Mouse (Mus musculus): Measurements from ENCODE around the gene Cpeb3.
"Not testable (repeated sequence)": the region's sequence is repeated elsewhere in the genome, so short reads cannot be mapped to it uniquely, and the experiment has no call there.

Cpeb3 gene

DNA sequence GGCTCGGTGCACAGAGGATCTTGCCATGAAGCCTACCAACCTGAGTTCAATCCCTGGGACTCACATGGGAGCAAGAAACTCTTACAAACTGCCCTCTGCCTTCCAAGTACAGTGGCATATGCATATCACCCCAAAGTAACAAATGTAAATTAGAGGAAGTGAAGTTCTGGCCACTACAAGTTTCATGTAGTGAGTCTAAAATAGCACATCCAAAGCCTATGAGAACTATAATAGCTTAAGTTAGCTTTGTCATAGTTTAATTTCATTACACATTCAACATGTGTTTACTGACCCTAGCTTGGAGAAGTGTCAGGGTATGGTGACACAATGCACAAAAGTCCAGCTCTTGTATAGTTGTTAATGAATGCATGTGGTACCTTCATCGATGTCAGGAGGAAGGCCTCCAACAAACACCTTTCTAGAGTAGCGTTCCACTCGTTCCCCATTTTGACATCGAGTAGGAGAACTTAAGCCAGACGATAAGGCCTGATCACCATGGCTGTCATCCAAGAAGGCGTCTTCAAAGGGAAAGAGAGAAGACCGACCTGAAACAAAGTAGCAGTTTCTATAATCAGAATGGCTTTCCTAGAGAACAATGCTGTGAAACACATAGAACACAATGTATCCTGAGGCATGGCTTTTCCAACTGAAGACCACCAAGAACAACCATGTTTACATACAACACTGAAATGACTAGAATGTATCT is 120.2 kb downstream of the Cpeb3 start:
- DNase-seq (ENCODE audit: low spot score in 2 of 2) = no peak

DNA sequence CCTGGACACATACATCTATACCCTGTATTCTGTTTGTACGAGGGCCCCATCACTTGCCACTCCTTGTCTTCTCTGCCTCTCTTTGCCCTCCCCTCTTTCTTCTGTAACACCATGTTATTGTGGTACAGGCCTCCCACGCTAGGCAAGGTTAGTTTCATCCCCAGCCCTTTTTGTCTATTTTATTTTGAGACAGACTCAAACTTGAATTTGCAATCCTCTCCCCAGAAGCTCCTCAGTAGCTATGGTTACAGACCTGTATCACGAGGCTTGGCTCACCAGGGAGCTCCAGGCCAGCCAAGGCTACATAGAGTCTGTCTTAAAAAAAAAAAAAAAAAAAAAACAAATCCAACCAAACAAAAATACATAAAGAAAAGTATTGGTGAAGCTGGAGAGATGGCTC is 123.9 kb downstream of the Cpeb3 start:
- no peak for DNase-seq (ENCODE audit: low spot score in 2 of 2)

DNA sequence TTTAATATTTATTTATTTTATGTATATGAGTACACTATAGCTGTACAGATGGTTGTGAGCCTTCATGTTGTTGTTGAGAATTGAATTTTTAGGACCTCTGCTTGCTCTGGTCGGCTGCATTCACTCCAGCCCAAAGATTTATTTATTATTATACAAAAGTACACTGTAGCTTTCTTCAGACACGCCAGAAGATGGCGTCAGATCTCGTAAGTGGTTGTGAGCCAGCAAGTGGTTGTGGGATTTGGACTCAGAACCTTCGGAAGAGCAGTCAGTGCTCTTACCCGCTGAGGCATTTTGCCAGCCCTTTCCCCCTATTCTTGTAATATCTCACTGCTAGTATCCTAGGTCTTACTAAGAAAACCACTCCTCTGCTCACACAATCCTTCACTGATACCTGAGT is 126.9 kb downstream of the Cpeb3 start:
- DNase-seq (ENCODE audit: low spot score in 2 of 2) = no peak

DNA sequence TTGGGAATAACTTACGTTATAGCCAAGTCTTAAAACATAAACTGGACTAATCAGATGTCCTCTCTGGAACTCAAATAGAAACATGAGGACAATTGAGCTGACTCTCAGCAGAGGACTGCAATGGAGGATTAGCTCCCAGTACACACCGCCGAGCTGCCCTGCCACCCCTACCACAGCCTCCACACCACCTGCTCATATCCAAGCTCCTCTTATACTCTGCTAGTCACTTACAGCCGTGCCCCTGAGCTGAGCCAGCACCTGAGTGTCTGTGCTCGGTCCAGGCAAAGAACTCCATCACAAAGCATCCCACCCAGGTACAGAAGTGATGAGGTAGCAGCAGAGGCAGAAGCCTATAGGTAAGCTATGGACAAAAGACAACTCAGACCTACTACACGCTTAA is 129.2 kb downstream of the Cpeb3 start:
- no peak for DNase-seq (ENCODE audit: low spot score in 2 of 2)

DNA sequence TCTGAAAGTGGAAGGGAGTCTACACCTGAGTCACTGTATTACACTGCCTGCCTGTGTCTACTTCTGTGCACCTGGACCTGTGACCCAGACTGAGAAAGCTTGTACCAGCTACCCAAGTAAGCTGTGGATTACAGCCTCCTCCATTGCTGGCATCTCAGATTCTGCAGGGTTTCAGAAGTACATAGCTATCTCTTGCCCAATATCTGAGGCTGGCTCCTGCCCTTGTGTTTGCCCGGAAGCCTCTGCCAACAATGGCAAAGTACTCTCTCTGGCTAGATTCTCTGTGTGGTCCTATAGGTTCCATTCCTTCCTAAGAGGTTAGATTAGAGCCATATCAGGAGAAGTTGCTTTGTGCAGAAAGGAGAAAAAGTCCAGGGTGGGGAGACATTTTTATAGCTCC is 129.8 kb downstream of the Cpeb3 start:
- no peak for DNase-seq (ENCODE audit: low spot score in 2 of 2)

DNA sequence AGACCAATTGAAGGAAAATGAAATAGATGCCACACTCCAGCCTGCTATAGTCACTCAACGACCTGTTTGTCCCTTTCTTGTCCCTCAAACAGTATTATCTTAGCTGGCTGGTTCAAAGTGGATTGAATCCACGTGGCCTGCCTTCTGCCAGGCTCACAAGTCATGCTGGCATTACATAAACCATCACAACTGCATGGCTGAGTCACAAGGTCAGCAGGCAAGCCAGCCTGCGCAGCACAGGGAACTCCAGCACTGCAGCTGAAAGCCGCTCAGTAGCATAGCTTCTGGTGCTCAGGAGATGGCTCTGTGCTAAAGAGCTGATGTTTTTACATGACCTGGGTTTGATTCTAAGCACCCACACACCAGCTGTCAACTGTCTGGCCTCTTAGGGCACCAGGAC is 130.3 kb downstream of the Cpeb3 start:
- no peak for DNase-seq (ENCODE audit: low spot score in 2 of 2)

DNA sequence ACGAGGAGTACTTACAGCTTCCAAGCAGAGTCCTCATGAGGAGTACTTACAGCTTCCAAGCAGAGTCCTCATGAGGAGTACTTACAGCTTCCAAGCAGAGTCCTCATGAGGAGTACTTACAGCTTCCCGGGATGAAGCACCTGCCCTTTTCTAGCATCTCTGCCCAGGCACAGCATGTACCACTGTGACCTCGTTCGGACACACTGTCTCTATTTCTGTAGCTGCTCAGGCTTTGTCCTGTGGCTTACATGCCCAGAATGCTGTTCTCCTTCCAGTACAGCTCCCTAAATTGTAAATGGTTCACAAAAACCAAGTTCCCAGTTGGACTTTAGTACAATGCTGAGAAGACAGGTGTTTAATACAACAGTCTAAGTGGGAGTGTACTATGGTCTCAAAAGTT is 131.1 kb downstream of the Cpeb3 start:
- DNase-seq (ENCODE audit: low spot score in 2 of 2) = not testable (repeated sequence)

DNA sequence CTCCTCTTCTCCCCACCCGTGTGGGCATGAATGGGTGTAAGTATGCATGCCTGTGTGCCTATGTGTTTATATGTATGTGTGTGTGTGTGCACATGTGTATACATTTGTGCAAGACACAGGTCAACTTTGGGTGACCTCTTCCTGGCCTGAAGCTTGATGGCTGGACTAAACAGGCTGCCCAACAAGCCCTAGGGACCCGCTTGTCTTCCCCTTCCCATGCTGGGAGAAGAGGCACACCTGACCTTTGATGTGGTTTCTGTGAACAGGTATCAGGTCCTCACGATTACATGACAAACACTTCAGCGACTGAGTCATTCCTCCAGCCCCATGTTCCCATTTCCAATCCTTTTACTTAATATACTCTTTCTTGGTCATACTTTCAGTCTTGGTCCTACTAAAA is 131.8 kb downstream of the Cpeb3 start:
- DNase-seq (ENCODE audit: low spot score in 2 of 2) = no peak

DNA sequence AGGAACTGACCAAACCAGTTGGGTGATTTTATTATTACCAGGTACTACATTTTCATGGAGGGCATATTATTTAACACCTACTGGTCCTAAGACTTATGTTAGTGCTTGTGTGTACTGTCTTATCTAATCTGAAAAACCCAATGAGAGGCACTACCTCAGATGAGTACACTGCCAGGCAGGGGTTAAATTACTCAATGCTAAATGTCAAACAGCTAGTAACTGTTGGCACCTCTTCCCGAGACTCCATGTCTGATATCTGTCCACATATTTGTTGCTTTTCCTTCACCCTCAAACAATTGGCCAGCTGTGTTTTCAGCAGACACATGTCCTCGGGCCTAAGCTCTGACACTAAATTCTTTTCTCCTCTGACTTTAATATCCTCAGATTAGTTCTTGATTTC is 132.3 kb downstream of the Cpeb3 start:
- no peak for DNase-seq (ENCODE audit: low spot score in 2 of 2)

DNA sequence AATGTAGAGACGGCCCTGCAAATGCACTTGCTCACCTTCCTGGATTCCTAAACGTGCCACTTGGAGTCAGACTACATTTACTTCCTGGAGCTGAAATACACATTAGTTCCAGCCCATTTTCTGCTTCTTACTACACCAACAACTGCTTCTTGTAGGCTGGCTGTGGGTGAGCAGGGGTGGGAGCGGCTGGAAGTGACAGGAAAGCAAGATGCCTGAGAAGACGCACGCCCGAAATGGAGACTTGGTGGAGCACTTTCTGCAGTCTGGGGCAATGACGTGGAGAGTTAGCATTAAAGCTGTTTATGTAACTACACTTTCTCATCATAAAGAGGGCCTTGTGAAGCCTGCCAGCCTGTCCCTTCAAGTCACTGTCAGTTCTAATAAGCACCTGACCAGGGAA is 132.7 kb downstream of the Cpeb3 start:
- DNase-seq (ENCODE audit: low spot score in 2 of 2) = no peak

DNA sequence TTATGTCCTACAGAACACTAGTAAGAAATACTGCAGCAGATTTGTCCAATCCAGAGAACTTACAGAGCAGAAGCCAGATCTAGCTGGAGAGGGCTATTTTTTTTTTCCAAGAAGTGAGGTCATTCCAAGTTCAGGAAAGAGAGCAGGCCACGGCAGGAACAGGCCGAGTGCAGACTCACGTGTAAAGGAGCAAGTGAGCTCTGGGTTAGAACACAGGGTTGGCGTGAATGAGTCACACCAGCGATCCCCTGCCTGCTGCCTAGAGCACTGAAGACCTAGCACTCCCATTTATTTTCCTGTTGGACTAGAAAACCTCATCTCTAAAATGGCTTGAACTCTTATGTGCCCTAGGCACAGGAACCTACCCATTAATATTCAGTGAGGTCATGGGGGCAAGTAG is 133.7 kb downstream of the Cpeb3 start:
- no peak for DNase-seq (ENCODE audit: low spot score in 2 of 2)

DNA sequence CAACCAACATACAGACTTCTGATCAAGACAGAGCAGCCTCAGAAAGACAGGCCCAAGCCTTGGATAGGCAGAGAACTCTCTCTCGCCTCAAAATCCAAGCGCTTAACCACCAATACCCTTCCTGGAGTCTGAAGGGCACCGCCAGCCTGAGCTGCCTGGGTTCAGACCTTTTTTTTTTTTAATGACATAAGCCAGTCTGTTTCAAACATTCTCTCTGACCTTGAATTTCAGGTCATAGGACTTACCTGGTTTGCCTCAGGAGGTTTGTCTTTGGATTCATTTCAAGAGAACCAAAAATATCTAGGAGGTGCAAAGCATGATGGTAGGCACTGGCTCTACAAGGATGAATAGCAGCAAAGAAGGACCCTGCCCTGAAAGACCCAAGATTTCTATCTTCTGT is 134.1 kb downstream of the Cpeb3 start:
- no peak for DNase-seq (ENCODE audit: low spot score in 2 of 2)

DNA sequence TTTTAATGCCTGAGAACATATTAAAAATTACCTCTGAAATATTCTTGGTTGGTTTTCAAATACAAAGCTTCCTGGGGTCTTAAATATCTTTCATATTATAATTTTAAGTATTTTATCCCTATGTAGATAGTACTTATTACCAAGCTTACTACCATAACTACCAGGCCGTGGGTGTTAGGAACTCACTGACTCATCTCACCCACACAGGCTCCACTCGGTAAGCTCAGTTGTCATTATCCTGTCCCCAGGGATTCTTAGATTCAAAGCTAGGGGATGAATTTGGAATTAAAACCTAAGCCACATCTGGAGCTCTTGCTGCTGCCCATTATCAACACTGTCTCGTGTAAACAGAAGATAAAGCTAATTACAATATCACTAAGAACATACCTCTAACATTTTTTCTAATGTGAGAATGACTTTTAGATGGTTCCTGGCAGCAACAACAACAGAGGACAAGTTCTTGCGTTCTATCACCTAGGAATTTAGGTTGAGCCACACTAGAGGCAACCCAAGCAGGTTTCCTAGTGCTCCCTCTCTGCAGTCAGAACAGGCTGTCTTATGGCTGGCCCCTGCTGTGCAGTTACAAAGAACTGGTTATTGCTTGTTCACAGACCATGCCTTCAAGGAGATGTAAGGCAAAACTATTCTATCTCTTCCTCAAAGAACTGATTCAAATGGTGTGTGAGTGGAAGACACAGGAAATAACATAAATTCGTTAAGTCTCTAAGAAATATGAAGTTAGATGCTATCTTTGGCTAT is 135.4 kb downstream of the Cpeb3 start:
- no peak for DNase-seq (ENCODE audit: low spot score in 2 of 2)

DNA sequence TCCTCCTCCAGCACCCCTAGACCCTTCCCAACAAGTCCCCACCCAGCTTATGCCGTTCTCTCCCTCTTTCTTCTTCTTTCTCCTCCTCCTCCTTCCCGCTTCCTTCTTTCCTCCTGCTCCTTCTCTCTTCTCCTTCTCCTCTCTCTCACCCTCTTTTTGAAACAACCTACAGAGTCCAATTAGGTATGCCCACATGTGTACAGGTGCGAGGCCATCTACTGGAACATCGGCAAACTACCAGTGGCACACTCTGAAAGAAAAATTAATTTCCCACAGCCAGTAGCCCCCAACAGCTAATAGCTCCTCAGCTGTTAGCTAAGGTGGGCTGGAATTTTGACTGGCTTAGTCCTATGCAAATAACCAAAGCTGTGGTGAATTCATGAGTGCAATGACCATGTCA is 139.2 kb downstream of the Cpeb3 start:
- no peak for DNase-seq (ENCODE audit: low spot score in 2 of 2)

DNA sequence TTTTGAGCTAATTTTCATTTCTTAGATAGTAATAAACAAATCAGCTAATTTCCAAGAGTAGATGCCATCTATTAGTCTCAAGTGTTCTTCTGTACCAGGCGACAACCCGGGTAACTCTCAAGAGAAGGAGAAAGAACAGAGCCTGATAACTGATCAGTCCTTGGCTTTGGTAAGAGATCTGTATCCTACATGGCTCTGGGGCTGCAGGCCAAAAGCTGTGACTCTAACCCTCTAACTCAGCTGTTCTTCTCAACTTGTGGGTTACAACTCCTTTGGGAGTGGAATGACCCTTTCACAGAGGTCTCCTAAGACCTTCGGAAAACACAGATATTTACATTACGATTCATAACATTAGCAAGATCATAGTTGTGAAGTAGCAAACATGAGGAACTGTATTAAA is 148.3 kb downstream of the Cpeb3 start:
- DNase-seq (ENCODE audit: low spot score in 2 of 2) = no peak

DNA sequence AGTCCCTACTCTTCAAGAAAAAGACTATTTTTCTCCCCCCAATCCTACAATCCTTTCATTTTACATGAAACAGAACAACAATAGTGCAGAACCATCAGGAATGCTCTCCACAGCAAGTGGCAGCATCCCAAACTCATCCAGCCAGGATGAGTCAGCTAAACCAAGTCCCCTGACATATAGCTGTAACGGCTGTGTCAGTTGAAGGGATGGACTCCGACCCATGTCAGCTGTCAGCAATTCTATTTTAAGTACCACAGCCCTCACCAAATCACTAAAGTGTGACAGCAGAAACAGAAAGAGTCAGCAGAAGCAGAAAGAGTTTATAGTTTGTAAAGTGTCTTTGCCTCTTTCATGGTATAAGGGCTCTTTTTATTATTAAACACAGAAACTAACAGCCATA is 148.8 kb downstream of the Cpeb3 start:
- no peak for DNase-seq (ENCODE audit: low spot score in 2 of 2)

DNA sequence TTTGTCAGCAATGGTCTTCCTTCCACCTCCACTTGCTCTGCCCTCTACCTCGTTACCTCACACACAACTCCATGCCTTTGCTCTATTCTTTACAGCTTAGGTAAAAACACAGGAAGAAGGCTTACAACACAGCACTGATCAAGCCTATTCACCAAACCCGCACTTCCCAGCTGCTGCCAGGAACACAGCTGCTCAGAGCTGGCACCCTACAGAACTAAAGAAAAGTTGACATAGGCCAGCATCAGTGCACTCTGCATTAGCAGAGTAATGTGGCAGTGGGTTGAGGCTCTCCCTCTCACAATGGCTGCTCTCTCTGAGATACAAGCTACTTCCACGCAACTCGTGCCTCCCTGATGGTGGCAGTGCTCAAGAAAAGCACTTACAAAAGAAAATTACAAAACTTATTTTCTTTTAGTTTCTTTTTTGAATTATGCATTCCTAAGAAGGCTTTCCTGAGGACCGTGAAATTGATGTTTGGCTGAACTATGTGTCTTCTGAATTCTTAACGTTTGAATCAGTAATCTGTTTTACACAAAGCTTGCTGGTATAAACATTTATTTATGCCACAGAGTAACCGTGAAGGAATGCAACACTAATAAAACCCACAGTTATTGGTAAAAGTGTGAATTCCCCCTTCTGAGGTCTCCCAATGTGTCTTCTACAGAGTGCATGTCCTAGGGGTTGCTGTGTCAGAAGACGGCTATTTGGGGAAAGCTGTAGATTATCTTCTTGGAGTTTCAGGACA is 151.1 kb downstream of the Cpeb3 start:
- DNase-seq (ENCODE audit: low spot score in 2 of 2) = no peak

DNA sequence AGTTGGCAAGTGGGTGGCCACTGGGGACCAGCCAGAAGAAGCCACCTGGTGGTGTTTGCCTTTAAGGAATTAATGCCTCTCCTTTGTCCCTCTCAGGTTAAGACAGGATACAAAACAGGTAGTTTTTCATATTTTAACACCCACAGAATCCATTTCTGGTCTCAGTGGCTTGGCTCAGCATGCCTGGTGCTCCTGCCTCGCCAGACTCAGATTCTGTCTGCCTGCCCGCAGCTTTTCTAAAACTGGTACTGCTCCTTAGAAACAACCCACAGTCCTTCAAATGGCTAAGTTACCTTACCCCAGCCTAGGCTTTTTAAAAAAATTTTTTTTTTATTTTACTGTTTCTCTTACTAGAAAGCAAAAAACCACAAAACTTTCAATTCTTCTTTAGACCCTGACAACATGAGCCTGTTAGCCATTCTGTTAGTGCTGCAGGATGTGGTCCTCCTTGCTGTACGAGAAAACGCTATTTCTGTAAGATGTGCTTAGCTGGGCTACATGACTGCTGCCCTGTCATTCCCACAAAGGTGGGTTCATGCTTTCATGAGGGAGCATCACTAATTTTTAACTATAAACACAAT is 152.3 kb downstream of the Cpeb3 start:
- no peak for DNase-seq (ENCODE audit: low spot score in 2 of 2)

DNA sequence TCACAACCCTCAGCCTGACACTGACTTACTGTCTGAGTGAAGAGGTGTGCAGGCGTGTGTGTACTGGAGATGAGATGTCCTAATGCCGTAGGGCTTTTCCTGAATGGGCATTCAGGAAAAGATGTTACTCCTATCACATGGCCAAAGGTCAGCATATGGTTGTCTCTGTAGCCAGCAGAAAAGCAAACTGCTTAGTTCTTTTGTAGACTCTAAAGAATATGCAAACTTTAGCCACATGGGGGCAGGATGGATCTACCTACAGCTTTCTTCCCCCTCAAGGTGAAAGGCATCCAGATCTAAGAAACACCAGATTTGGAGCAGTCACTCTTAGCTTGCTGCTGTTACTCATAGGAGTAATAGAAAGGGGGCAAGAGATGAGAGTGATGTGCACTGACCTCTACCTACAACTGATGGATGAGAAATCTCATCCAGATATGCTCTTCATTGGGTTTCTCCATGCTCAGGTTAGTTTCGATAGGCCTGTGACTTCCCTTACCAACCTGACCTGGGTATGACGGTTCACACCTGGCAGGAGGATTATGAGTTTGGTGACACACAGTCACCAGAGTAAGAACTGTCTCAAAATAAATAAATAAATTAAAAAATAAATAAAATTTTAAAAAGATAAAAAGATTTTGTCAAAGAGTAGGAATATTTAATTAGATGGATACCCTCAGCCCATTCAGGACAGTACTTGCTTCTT is 157.6 kb downstream of the Cpeb3 start:
- DNase-seq (ENCODE audit: low spot score in 2 of 2) = no peak

DNA sequence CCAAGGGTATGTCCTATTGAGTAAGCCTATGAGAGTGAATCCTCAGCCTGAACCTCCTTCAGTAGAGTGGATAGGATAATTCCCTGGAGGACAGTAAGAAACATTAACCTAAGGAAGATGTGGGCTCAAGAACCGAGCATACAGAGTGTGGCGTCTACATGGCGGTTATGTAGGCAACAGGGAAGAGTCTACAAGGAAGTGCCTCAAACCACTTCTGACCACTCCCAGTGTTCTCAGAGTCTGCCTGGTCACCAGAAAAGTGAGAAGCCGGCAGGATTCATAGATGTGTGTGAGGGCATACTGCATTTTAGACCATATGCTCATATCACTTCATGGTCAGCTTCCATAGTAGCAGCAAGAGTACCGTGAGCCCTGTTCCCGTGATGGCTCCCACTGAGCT is 159.9 kb downstream of the Cpeb3 start:
- DNase-seq (ENCODE audit: low spot score in 2 of 2) = no peak

DNA sequence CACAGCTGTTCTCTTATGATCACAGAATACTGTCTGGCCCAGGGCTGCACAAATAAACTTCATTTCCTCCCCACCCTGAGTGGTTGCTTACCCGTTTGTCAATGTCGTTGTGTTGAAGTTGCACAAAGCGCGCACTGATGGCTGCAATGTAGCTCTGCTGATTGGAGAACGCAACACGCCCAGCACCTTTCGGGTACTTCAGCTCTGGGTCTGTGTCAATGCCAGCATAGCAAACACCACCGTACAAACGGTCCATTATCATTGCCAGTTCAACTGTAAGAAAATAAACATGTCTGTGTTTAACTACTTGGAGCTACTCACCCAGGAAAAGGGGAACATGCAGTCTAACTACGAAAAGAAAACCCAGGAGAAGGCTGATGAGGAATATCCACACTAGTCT is 164.0 kb downstream of the Cpeb3 start:
- DNase-seq (ENCODE audit: low spot score in 2 of 2) = no peak

DNA sequence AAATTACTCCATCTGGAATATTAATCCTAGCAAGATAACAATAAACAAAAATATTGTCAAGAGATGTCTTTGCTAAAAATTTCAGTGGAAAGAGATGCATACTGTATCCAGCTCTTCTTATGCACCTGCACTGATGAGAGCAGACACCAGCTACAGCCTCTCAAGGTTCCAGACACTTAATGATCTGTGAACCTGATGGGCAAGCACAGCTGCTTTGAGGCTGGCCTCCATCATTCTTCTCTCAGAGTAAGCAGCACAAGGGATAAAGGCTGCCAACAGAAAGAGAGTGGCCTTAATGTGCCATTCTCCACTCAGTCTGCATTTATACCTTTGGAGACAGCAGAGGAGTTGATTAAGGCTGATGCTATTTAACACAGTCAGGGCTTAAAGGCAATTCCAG is 167.5 kb downstream of the Cpeb3 start:
- no peak for DNase-seq (ENCODE audit: low spot score in 2 of 2)

All from frontal cortex, postnatal 10 days (tissue).